Mouse (Mus musculus): Measurements from ENCODE around the gene Chit1.

Gene Chit1

GRCm38 (mm10) chr1:134099516-134100235, 11.4 kb upstream of the Chit1 start:
- peak; percentile 19 for DNase-seq

- no peak for DNase-seq
These were observed 10.6 kb upstream of the Chit1 start for GRCm38 (mm10) chr1:134100401-134100800.

- DNase-seq, result no peak
These were observed 10.1 kb upstream of the Chit1 start for GRCm38 (mm10) chr1:134100928-134101327.

GRCm38 (mm10) chr1:134101593-134101992, 9.4 kb upstream of the Chit1 start:
- no peak for DNase-seq

- no peak for DNase-seq
These were observed 7.2 kb upstream of the Chit1 start for GRCm38 (mm10) chr1:134103861-134104260.

- no peak for DNase-seq
These were observed 5.8 kb upstream of the Chit1 start for GRCm38 (mm10) chr1:134105043-134105763.

GRCm38 (mm10) chr1:134105764-134106430, 5.1 kb upstream of the Chit1 start:
- DNase-seq, result no peak

GRCm38 (mm10) chr1:134106719-134107118, 4.3 kb upstream of the Chit1 start:
- peak; percentile 72 for DNase-seq

GRCm38 (mm10) chr1:134107777-134108176, 3.3 kb upstream of the Chit1 start:
- no peak for DNase-seq

- DNase-seq, result no peak
These were observed 1.0 kb upstream of the Chit1 start for GRCm38 (mm10) chr1:134110015-134110414.

- DNase-seq, result no peak
These were observed 593 bp upstream of the Chit1 start for GRCm38 (mm10) chr1:134110449-134110848.

- DNase-seq, result no peak
These were observed 2.5 kb downstream of the Chit1 start for GRCm38 (mm10) chr1:134113560-134113959.

GRCm38 (mm10) chr1:134114018-134114417, 3.0 kb downstream of the Chit1 start:
- no peak for DNase-seq

GRCm38 (mm10) chr1:134114730-134115129, 3.7 kb downstream of the Chit1 start:
- no peak for DNase-seq

- DNase-seq, result peak; percentile 1
These were observed 4.4 kb downstream of the Chit1 start for GRCm38 (mm10) chr1:134115424-134115823.

GRCm38 (mm10) chr1:134117110-134117509, 6.1 kb downstream of the Chit1 start:
- DNase-seq, result no peak

GRCm38 (mm10) chr1:134120179-134120578, 9.1 kb downstream of the Chit1 start:
- peak; percentile 80 for DNase-seq

GRCm38 (mm10) chr1:134122195-134122594, 11.2 kb downstream of the Chit1 start:
- no peak for DNase-seq

GRCm38 (mm10) chr1:134133316-134133715, 22.3 kb downstream of the Chit1 start:
- no peak for DNase-seq

- no peak for DNase-seq
These were observed 25.3 kb downstream of the Chit1 start for GRCm38 (mm10) chr1:134136351-134136750.

GRCm38 (mm10) chr1:134138424-134138823, 27.4 kb downstream of the Chit1 start:
- DNase-seq, result no peak

GRCm38 (mm10) chr1:134142363-134142794, 31.3 kb downstream of the Chit1 start:
- no peak for DNase-seq

- no peak for DNase-seq
These were observed 35.0 kb downstream of the Chit1 start for GRCm38 (mm10) chr1:134146066-134146465.

- no peak for DNase-seq
These were observed 39.0 kb downstream of the Chit1 start for GRCm38 (mm10) chr1:134150076-134150475.
